Mouse (Mus musculus) heart, postnatal 0 days (tissue): ENCODE measurements around the gene Serinc5.

ENCODE experiments used
- CTCF ChIP-seq: IDR thresholded peaks from 2 replicates; pipeline ENCODE4 v1.5.1; 2016; ENCODE audit warnings: antibody characterized with exemption, control low read depth, low read depth
- EP300 ChIP-seq: IDR thresholded peaks from 2 replicates; pipeline ENCODE4 v1.6.1; 2016; ENCODE audit warnings: antibody characterized with exemption, low read depth

DNA sequence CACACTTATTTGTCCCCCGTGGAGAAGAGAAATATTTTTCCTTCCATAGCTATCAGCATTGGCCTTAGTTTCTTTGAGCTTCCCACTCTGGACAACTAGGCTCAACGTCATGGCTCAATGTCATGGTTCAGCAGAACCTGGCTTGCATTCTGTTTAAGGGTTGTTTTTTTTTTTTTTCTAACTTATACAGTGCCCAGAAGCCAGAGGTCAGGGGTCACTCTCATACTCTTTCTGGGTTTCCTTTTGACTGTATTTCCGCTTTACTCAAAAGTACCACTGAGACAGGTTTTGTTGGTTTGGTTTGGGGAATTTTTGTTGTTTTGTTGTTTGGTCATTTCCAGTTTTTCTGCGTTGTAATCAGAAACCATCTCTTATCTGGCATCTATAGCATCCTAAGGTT lies 32.7 kb upstream of the Serinc5 start:
- TF ChIP-seq CTCF (no peak), EP300 (no peak)
